Mouse (Mus musculus) forelimb bud, embryonic 11.5 days (tissue): ENCODE measurements at regions not wholly inside any gene's neighbourhood (a gene's known extent, or its start where the extent isn't known, plus 50 kb on each side); places are given as distances from the start of the nearest gene placed in this dataset.

ENCODE experiments used
- DNase-seq: peaks from one replicate; pipeline ENCODE4 v3.0.0-alpha.2; 2012; ENCODE audit warnings: low read depth, low spot score

- DNase-seq: no peak
Measured at GRCm38 (mm10) chr10:117579210-117579609, 50.1 kb upstream of the Cpm start.

GRCm38 (mm10) chr10:117578696-117579146, 50.6 kb upstream of the Cpm start:
- no peak for DNase-seq

DNA sequence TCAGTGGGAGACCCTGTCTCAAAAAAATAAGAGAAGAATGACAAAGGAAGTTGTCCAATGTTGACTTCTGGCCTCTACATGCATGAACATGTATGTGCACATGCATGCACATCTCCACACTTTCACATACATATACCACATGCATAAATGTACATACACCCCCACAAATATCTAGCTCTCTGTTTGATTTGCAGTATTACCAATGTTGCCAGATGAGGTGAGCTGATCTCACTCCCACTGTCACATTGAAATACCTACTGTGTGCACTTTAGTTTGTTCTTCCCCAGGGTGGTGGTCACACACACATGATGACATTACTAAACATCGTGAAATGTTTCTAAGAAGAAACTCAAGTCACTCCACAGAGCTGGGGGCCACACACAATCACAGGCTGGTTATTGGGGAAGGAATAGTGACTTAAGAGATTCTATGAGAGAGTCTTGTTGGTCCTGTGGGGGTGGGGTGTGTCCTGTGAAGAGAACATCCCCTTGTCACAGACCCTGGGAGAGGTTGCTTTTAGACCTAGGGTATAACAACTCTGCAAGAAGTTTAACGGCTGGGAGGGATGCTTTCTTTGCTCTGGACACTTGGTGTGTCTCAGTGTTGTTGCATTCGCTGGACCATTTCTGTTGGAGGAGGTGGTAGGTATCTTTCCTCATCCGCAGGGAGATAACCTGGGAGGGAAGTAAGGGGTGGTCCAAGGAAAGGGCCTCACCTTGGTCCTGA, 51.2 kb upstream of the Cpm start:
- DNase-seq: no peak

GRCm38 (mm10) chr10:117576881-117577730, 52.2 kb upstream of the Cpm start:
- no peak for DNase-seq

- no peak for DNase-seq
Measured at GRCm38 (mm10) chr10:117576154-117576859, 53.0 kb upstream of the Cpm start.

DNA sequence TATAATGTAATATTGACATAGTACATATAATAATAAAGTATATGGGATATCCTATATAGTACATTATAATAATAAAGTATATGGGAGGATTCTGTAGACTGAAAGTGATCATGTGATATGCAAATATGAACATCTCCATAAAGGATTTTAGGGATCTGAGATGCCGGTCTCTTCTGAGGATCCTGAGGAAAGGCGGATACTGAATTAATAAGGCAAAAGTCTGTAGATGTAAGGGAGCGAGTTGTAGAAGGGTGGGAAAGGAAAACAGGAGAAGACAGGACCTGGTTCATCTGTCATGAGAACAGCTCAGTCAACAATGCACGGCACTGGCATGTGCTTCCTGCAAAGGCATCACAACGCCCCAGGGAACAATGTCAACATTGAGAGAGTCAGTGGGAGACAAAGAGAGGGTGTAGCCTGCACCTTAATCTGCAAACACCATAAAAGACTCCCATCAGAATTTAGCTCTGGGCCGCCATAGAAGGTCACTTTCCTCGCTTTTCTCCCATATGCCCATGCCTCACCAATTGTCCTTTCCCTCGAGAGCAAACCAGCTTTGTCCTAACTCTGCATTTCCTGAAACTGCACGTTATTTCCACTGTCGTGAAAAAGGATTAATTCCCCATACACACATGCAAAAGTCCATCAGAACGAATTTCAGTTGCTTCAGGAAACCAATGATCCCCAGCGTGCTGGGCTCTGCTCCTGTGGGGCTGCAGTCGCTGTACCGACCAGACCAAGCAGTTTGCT, 53.7 kb upstream of the Cpm start:
- no peak for DNase-seq

DNA sequence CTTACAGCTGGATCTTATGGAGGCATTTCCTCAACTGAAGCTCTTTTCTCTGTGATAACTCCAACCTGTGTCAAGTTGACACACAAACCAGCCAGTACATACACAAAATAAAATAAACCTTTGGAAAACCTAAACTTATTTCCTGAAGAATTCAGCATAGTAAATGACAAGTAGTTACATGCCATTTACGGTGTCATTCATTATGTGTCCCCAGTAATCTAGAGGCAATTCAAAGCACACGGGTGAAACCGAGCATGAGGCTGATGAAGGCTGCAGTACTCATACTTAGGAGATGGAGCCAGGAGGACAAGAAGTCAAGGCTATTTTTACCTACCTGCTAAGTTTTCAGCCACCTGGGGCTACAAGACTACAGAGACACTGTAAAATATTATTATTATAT, 54.4 kb upstream of the Cpm start:
- no peak for DNase-seq

DNA sequence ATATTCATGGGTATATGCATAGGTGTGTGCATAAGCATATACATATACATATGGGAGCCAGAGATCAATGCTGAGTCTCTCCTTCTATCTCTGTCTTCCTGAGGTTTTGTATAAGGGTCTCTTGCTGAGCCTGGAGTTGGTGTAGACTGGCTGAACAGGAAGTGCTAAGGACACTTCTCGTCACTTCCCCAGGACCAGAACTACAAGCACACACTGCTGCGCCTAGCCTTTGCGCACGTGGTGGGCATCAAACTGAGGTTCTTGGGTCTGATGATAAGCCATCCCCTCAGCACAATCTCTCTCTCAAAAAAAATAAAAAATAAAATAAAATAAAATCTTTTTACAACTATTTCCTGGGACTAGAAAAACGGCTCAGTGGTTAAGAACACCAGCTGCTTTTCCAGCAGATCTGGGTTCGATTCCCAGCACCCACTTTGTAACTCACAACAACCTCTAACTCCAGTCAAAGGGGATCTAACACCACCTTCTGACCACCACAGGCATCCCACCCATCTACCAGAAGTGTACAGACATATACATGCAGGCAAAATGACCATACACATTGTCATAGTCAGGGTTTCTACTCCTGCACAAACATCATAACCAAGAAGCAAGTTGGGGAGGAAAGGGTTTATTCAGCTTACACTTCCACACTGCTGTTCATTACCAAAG, 55.1 kb upstream of the Cpm start:
- no peak for DNase-seq

GRCm38 (mm10) chr10:117573596-117573850, 55.8 kb upstream of the Cpm start:
- DNase-seq: no peak

GRCm38 (mm10) chr10:117572746-117573595, 56.3 kb upstream of the Cpm start:
- DNase-seq: no peak

DNA sequence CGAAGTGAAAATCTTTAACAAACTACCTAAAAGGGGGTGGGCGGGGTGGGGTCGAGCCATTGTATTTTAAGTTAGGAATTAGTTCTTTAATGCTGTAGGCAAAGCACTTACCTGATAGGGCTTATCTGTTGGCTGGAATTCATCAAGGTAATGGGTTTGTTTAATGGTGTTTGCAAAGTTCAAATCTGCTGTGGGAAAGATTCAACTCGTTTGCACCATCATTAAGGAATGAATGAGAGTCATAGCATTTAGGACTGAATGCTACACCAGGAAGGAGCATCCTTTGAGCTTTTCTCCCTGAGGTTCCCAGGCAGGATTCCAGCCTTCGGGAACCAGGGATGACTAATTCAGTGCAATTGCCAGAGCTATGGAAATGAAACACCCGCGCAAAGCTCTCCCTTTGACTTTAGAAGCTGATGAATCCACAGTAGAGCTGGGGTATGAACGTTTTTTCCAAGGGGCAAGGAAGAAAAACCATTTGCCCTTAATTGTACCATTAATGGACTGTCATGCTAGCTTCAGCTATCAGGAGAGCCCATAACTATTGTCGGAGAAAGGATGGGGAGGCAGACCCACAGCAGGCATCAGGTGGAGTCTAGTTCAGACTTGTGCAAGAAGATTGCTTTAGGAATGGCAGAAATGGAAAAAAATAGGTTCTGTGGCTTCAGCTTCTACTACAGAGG, 57.3 kb upstream of the Cpm start:
- no peak for DNase-seq

- peak; percentile 83 for DNase-seq
Measured at GRCm38 (mm10) chr10:117570971-117571861, 58.1 kb upstream of the Cpm start.

DNA sequence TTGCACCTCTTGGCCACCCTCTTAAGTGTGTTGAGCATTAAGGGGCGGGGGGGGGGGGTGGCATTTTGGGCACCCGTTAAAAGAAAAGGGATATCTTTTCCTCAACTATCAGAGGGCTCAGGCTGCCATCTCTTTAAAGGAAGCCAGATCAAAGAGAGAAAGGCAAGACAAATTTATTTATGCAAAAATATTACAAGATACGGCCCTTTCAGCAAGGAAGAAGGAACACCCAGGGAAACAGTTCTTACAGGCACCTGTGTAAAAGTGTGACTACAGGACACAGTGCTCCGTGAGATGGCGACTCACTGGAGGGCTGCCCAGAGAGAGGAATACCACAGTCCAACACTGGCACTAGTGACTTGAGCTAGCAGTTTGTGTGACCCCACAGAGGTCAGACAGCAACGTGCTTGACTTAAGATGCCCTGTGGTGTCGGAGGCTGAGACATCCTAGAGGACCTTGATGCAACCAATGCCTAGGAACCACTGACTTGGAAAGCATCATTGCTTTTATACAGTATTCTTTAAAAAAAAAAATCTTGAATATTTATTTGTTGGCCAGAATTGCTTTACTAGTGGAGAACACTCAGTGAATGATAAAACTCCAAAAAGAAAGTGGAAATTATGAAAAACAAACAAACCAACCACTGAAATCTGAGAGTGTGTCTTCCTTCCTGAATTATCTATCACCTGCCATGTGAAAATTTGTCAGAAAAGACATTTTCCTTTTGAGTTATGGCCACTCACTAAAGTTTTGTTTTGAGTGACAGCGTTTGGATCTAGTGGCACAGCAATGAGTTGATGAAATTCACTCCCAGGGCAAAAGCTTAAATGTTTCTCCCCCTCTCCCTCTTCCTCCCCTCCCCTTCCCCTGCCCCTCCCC, 59.0 kb upstream of the Cpm start:
- DNase-seq: no peak

DNA sequence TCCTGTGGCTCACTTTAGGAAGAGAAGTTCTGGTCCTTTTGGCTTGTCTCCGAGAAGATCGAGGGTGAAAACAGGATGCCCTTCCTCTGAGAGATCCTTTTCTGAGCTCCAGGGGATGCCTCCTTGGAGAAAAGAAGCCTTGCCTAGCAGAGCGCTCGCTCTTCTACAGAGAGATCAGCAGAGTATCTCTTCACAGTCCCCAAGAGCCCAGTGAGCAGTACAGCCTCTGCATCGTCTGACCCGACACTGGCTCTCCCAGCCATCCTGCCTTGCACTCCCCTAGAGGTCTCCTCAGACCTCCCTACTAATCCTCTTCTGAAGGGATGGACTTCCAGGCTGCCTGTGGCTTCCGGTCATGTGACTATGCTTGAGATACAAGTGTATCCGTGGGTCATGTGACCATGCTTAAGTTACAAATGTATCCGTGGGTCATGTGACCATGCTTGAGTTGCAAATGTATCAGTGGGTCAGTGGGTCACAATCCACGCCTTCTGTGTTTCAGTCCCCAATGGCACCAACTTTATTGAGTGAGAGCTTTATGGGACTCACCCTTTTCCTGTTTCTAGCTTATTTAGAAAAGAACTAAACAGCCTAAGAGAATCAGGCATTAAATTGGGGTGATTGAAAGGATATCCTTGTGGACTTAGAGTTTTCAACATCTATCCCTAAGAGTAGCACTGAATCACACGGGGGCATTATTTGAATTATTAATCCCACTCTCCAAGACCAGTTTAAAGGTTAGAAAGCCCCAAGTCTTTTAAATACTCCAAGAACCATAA, 59.8 kb upstream of the Cpm start:
- no peak for DNase-seq

- DNase-seq: no peak
Measured at GRCm38 (mm10) chr10:117568472-117569300, 60.6 kb upstream of the Cpm start.

- no peak for DNase-seq
Measured at GRCm38 (mm10) chr10:117568138-117568387, 61.2 kb upstream of the Cpm start.
